Mouse (Mus musculus) thymus, postnatal 10 days (tissue): ENCODE results near the gene Defb23.
A peak's percentile ranks its signal among the peaks of the same experiment; 100 is the strongest.
"Not testable (repeated sequence)": the region's sequence is repeated elsewhere in the genome, so short reads cannot be mapped to it uniquely, and the experiment has no call there.

Experiments used
- DNase-seq, 2 experiments: peaks; one replicate each; pipeline ENCODE4 v3.0.0; 2021; ENCODE audit warnings: low spot score in 2 of 2

The Defb23 gene

GRCm38 (mm10) chr2:152436983-152437860 lies 27.2 kb downstream of the Defb23 start:
- peak; percentile 51 to 87 for DNase-seq

- DNase-seq: no peak
Measured at GRCm38 (mm10) chr2:152436405-152436901, 28.0 kb downstream of the Defb23 start.

GRCm38 (mm10) chr2:152428481-152428880 lies 35.9 kb downstream of the Defb23 start:
- DNase-seq: not testable (repeated sequence)

- DNase-seq: no peak
Measured at GRCm38 (mm10) chr2:152427493-152427892, 36.9 kb downstream of the Defb23 start.

GRCm38 (mm10) chr2:152415786-152416185 lies 48.6 kb downstream of the Defb23 start:
- DNase-seq: no peak

- no peak for DNase-seq
Measured at GRCm38 (mm10) chr2:152415287-152415686, 49.1 kb downstream of the Defb23 start, which contains the start of gene 6820408C15Rik. 6820408C15Rik (plus strand) TSS chr2:152415587.

- DNase-seq: peak in 1 of 2 experiments; percentile 19
Measured at GRCm38 (mm10) chr2:152414591-152415165, 49.7 kb downstream of the Defb23 start, which contains the start of gene Zcchc3. Zcchc3 (minus strand) TSS chr2:152415027.

GRCm38 (mm10) chr2:152413765-152414584 lies 50.4 kb downstream of the Defb23 start:
- peak in 1 of 2 experiments; percentile 10 for DNase-seq

- DNase-seq: no peak
Measured at GRCm38 (mm10) chr2:152413158-152413764, 51.2 kb downstream of the Defb23 start.

- DNase-seq: no peak
Measured at GRCm38 (mm10) chr2:152412526-152413157, 51.8 kb downstream of the Defb23 start.

- no peak for DNase-seq
Measured at GRCm38 (mm10) chr2:152411471-152411870, 52.9 kb downstream of the Defb23 start.

GRCm38 (mm10) chr2:152410971-152411371 lies 53.4 kb downstream of the Defb23 start:
- DNase-seq: no peak

GRCm38 (mm10) chr2:152409781-152410180 lies 54.6 kb downstream of the Defb23 start:
- no peak for DNase-seq
